In the genomic region with DNA sequence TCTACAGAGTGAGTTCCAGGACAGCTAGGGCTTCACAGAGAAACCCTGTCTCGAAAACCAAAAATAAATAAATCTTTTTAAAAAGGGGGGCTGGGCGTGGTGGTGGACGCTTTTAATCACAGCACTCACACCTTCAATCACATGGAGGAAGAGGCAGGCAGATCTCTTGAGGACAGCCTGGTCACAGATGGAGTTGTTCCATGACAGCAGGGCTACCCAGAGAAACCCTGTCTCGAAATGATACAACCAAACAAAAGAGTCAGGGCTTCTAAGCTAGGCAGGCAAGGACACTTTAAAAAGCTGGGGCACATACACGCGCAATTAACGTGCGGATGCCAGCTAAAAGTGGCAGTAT, we compare ENCODE assay signal across 7 mouse cellular contexts. TPM values are rescaled to one million over a fixed set of nuclear protein-coding genes. Genes with fewer than 3 reads are reported as not detected.
DNase-seq lines count a peak whose midpoint lies in the region; ATAC-seq and TF ChIP-seq lines count a peak whose summit lies in the region.

No protein-coding gene starts in this region.

- no peaks in the 10 kb centered on the region for H3K27me3 ChIP-seq in lung, embryonic 16.5 days (ENCODE audit: control insufficient read depth, insufficient read depth, low read depth, low read length)
- H3K27me3 ChIP-seq in forebrain, embryonic 10.5 days (ENCODE audit: poor library complexity, severe bottlenecking): no peaks in the 10 kb centered on the region
- no peaks in the 10 kb centered on the region for H3K27me3 ChIP-seq in limb, embryonic 14.5 days (ENCODE audit: control insufficient read depth, insufficient read depth, low read length)
- H3K27me3 ChIP-seq in stomach, embryonic 15.5 days (replicated peaks): no peaks in the 10 kb centered on the region

- peaks cover 13% of the 10 kb centered on the region for H3K4me1 ChIP-seq in lung, embryonic 16.5 days (replicated peaks; ENCODE audit: control insufficient read depth, insufficient read depth, low read length)
- H3K4me1 ChIP-seq in forebrain, embryonic 10.5 days: peaks cover 23% of the 10 kb centered on the region
- peaks cover 14% of the 10 kb centered on the region for H3K4me1 ChIP-seq in limb, embryonic 14.5 days (ENCODE audit: control insufficient read depth, insufficient read depth, low read length)
- peaks cover 10% of the 10 kb centered on the region; the same call in 1 of the 2 replicates for H3K4me1 ChIP-seq in stomach, embryonic 15.5 days

- no peak for DNase-seq in lung, postnatal 25 days (ENCODE audit: low spot score)
- DNase-seq in forebrain, embryonic 10.5 days (ENCODE audit: extremely low spot score, low spot score): no peak
- DNase-seq in limb, embryonic 14.5 days (ENCODE audit: low spot score): no peak
- no peak for DNase-seq in layer of hippocampus, postnatal 25 days (ENCODE audit: extremely low spot score in 1 of 2, low spot score in 1 of 2)

- no peaks in the 10 kb centered on the region for H3K9me3 ChIP-seq in lung, embryonic 16.5 days (ENCODE audit: control insufficient read depth, low read length)
- no peaks in the 10 kb centered on the region for H3K9me3 ChIP-seq in forebrain, embryonic 10.5 days
- H3K9me3 ChIP-seq in limb, embryonic 14.5 days (ENCODE audit: control insufficient read depth, low read length): no peaks in the 10 kb centered on the region
- no peaks in the 10 kb centered on the region for H3K9me3 ChIP-seq in stomach, embryonic 15.5 days

- no peak for ATAC-seq in lung, embryonic 16.5 days (ENCODE audit: low read depth)
- ATAC-seq in limb, embryonic 14.5 days (ENCODE audit: low FRiP score, low read depth): peak; percentile 4
- ATAC-seq in stomach, embryonic 15.5 days (ENCODE audit: insufficient read depth, low FRiP score, low read depth): no peak; the same call in 1 of the 2 replicates
- no peak for ATAC-seq in CD4-positive, CD25-positive, alpha-beta regulatory T cell, adult 4 months

- peaks cover 3% of the 10 kb centered on the region; the same call in 1 of the 2 replicates for H3K36me3 ChIP-seq in lung, embryonic 16.5 days (ENCODE audit: control insufficient read depth, insufficient read depth, low read length)
- H3K36me3 ChIP-seq in forebrain, embryonic 10.5 days (replicated peaks): peaks cover 13% of the 10 kb centered on the region
- H3K36me3 ChIP-seq in limb, embryonic 14.5 days (ENCODE audit: control insufficient read depth, insufficient read depth, low read length): peaks cover 5% of the 10 kb centered on the region
- H3K36me3 ChIP-seq in stomach, embryonic 15.5 days: peaks cover 4% of the 10 kb centered on the region; the same call in 1 of the 2 replicates

- 14% methylated on average over 8 of the region's 8 CpGs for WGBS in lung, embryonic 16.5 days
- WGBS in forebrain, embryonic 10.5 days: 19% methylated on average over 8 of the region's 8 CpGs
- WGBS in limb, embryonic 14.5 days: 17% methylated on average over 8 of the region's 8 CpGs
- 15% methylated on average over 8 of the region's 8 CpGs for WGBS in stomach, embryonic 15.5 days

- H3K4me3 ChIP-seq in lung, embryonic 16.5 days (ENCODE audit: low read length): peak overlapping the region; percentile 97
- H3K4me3 ChIP-seq in forebrain, embryonic 10.5 days: peak overlapping the region; percentile 98
- peak overlapping the region; percentile 82 for H3K4me3 ChIP-seq in limb, embryonic 14.5 days (replicated peaks; ENCODE audit: low read length)
- peak overlapping the region; percentile 92 for H3K4me3 ChIP-seq in stomach, embryonic 15.5 days (replicated peaks)

- H3K4me2 ChIP-seq in lung, embryonic 16.5 days (ENCODE audit: low read depth, low read length): peak overlapping the region; percentile 60
- H3K4me2 ChIP-seq in limb, embryonic 14.5 days (replicated peaks; ENCODE audit: low read depth, low read length, severe bottlenecking): peak overlapping the region; percentile 85
- peak overlapping the region; percentile 60 for H3K4me2 ChIP-seq in stomach, embryonic 15.5 days

- H3K27ac ChIP-seq in lung, embryonic 16.5 days (ENCODE audit: low read length): peak overlapping the region; percentile 43; the same call in 1 of the 2 replicates
- peak overlapping the region; percentile 99 for H3K27ac ChIP-seq in forebrain, embryonic 10.5 days
- H3K27ac ChIP-seq in limb, embryonic 14.5 days (replicated peaks; ENCODE audit: low read depth, low read length): 0 out of 2 replicates have a peak overlapping the region, but pooled peaks have one; percentile 20
- H3K27ac ChIP-seq in stomach, embryonic 15.5 days: peak overlapping the region; percentile 13; the same call in 1 of the 2 replicates

- no peak for TF ChIP-seq POLR2A in limb, embryonic 14.5 days (IDR thresholded peaks at IDR 0.05; ENCODE audit: borderline replicate concordance, extremely low read depth, insufficient read depth, insufficient read length)

- peak overlapping the region; percentile 58 for H3K9ac ChIP-seq in lung, embryonic 16.5 days (ENCODE audit: low read length)
- no peak overlapping the region for H3K9ac ChIP-seq in limb, embryonic 14.5 days (ENCODE audit: low read depth, low read length, severe bottlenecking)
- no peak overlapping the region for H3K9ac ChIP-seq in stomach, embryonic 15.5 days

RNA-seq across cellular contexts. Expression of a gene that starts 0.3 kb away (rescaled TPM):
- 150 and 158 TPM in 2 replicates for polyA plus RNA-seq in lung, embryonic 16.5 days (2015; fragmentation: Nextera tagmentation; extraction: Ambion mirVana)
- polyA plus RNA-seq in forebrain, embryonic 10.5 days (2016; fragmentation: Nextera tagmentation; extraction: Ambion mirVana): 364 and 371 TPM in 2 replicates
- 81.1 and 81.3 TPM in 2 replicates for polyA plus RNA-seq in limb, embryonic 14.5 days (2012; rRNA removed)
- polyA plus RNA-seq in limb, embryonic 14.5 days (2014; fragmentation: Nextera tagmentation; extraction: Ambion mirVana): 110 and 111 TPM in 2 replicates
- polyA plus RNA-seq in stomach, embryonic 15.5 days (2015; fragmentation: Nextera tagmentation; extraction: Ambion mirVana): 180 and 185 TPM in 2 replicates
- 10 to 100 TPM; 14.4 to 17.2 TPM for total RNA-seq in layer of hippocampus, postnatal 25 days (2021)
- 100 to 1,000 TPM; 153 to 208 TPM for polyA plus RNA-seq in CD4-positive, CD25-positive, alpha-beta regulatory T cell, adult 4 months (2017; shearing (Covaris generic))

RNA-seq across cellular contexts. Expression of a gene that starts 15.7 kb away (rescaled TPM):
- 27.2 and 31.8 TPM in 2 replicates for polyA plus RNA-seq in lung, embryonic 16.5 days (2015; fragmentation: Nextera tagmentation; extraction: Ambion mirVana)
- polyA plus RNA-seq in forebrain, embryonic 10.5 days (2016; fragmentation: Nextera tagmentation; extraction: Ambion mirVana): 29.0 and 29.3 TPM in 2 replicates
- 46.9 and 47.4 TPM in 2 replicates for polyA plus RNA-seq in limb, embryonic 14.5 days (2012; rRNA removed)
- 24.3 and 29.3 TPM in 2 replicates for polyA plus RNA-seq in limb, embryonic 14.5 days (2014; fragmentation: Nextera tagmentation; extraction: Ambion mirVana)
- 29.2 and 34.8 TPM in 2 replicates for polyA plus RNA-seq in stomach, embryonic 15.5 days (2015; fragmentation: Nextera tagmentation; extraction: Ambion mirVana)
- total RNA-seq in layer of hippocampus, postnatal 25 days (2021): 10 to 100 TPM; 42.2 to 57.6 TPM
- 10 to 100 TPM; 21.0 to 25.9 TPM for polyA plus RNA-seq in CD4-positive, CD25-positive, alpha-beta regulatory T cell, adult 4 months (2017; shearing (Covaris generic))

RNA-seq across cellular contexts. Expression of a gene that starts 26.5 kb away (rescaled TPM):
- polyA plus RNA-seq in lung, embryonic 16.5 days (2015; fragmentation: Nextera tagmentation; extraction: Ambion mirVana): 77.6 and 78.2 TPM in 2 replicates
- polyA plus RNA-seq in forebrain, embryonic 10.5 days (2016; fragmentation: Nextera tagmentation; extraction: Ambion mirVana): 8.3 and 9.2 TPM in 2 replicates
- 70.1 and 76.9 TPM in 2 replicates for polyA plus RNA-seq in limb, embryonic 14.5 days (2012; rRNA removed)
- polyA plus RNA-seq in limb, embryonic 14.5 days (2014; fragmentation: Nextera tagmentation; extraction: Ambion mirVana): 45.2 and 50.4 TPM in 2 replicates
- polyA plus RNA-seq in stomach, embryonic 15.5 days (2015; fragmentation: Nextera tagmentation; extraction: Ambion mirVana): 29.8 and 33.7 TPM in 2 replicates
- total RNA-seq in layer of hippocampus, postnatal 25 days (2021): 10 to 100 TPM in 1 of 2 experiments, 1 to 10 TPM in 1; 7.4 to 11.0 TPM
- 100 to 1,000 TPM; 199 to 267 TPM for polyA plus RNA-seq in CD4-positive, CD25-positive, alpha-beta regulatory T cell, adult 4 months (2017; shearing (Covaris generic))

RNA-seq across cellular contexts. Expression of a gene that starts 48.2 kb away (rescaled TPM):
- polyA plus RNA-seq in lung, embryonic 16.5 days (2015; fragmentation: Nextera tagmentation; extraction: Ambion mirVana): 1.4 TPM in 2 replicates
- 0.37 and 0.52 TPM in 2 replicates for polyA plus RNA-seq in forebrain, embryonic 10.5 days (2016; fragmentation: Nextera tagmentation; extraction: Ambion mirVana)
- polyA plus RNA-seq in limb, embryonic 14.5 days (2012; rRNA removed): 2.7 and 2.8 TPM in 2 replicates
- 0.40 and 0.83 TPM in 2 replicates for polyA plus RNA-seq in limb, embryonic 14.5 days (2014; fragmentation: Nextera tagmentation; extraction: Ambion mirVana)
- 4.4 and 5.4 TPM in 2 replicates for polyA plus RNA-seq in stomach, embryonic 15.5 days (2015; fragmentation: Nextera tagmentation; extraction: Ambion mirVana)
- total RNA-seq in layer of hippocampus, postnatal 25 days (2021): 1 to 10 TPM; 1.3 to 1.6 TPM
- polyA plus RNA-seq in CD4-positive, CD25-positive, alpha-beta regulatory T cell, adult 4 months (2017; shearing (Covaris generic)): 1 to 10 TPM; 1.2 TPM

Comparison
In these comparisons a context has a peak if more than half of its experiments do, and no peak if none do; other contexts are left out.
1. H3K27ac ChIP-seq: peak in every context shown above with its lines; median percentile 99 in forebrain, embryonic 10.5 days; 43 in lung, embryonic 16.5 days; 20 in limb, embryonic 14.5 days; 13 in stomach, embryonic 15.5 days.